In the genomic region with DNA sequence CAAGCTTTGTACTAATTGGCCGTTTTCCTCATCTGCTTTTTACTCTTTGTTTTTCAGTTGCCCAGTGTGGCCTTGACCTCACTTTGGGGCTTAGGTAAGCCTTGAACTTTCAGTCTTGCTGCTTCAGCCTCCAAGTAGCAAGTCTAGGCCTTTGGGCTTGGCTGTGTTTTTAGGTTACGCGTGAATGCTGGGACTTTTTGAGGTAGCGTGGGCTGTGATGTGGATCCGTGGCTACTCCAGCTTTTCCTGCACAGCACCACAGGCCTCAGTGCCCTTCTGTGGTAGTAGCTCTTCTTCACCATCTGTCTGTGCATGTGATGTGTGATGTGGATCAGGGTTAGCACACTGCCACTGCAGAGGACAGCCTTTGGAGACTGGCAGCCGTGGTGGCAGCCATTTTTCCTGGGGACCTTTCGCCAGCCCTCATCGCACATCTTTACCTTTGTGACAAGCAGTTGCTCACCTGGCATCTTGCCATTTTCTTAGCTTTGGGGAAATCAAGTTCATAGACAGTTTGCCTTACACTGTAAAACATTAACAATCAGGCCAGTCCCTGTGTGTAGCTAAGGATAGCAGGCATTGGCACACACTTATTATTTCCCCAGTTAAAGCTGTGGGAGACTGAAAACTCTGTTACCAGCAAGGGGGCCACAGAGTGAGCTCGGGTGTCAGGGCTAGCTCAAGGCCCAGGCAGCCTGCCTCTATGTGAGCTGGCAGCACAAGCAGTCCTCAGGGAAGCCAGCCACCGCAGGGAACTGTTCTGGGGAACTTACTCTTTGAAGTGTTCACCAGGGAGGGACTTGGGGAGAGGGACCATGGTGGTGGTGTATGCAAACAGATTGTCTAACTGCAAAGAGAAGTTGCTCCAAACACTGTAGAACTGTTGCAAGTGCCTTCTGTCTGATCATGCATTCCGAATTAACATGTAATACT, we compare ENCODE assay signal across 10 mouse cellular contexts.
A peak's percentile ranks its signal among the peaks of the same experiment; 100 is the strongest.
DNase-seq lines count a peak whose midpoint lies in the region; ATAC-seq lines count a peak whose summit lies in the region.
"Had no signal": no experiment of that assay in that cellular context is flagged by ENCODE, and none has a peak within 500 bp of the region (broad histone marks: within the 10 kb centered on the region; RNA-seq: fewer than 3 reads in every experiment).

No protein-coding gene starts in this region.

- WGBS in forebrain, embryonic 15.5 days = 57% methylated on average over 11 of the region's 11 CpGs
- 69% methylated on average over 11 of the region's 11 CpGs for WGBS in liver, embryonic 16.5 days (ENCODE audit: insufficient replicate concordance)

- no peak overlapping the region for H3K4me3 ChIP-seq in forebrain, embryonic 15.5 days
- no peak overlapping the region for H3K4me3 ChIP-seq in liver, embryonic 16.5 days (ENCODE audit: low read depth, low read length)

- no peaks in the 10 kb centered on the region for H3K9me3 ChIP-seq in forebrain, embryonic 15.5 days
- H3K9me3 ChIP-seq in liver, embryonic 16.5 days (replicated peaks; ENCODE audit: control insufficient read depth, low read length) = no peaks in the 10 kb centered on the region

- peaks cover 60% of the 10 kb centered on the region for H3K4me1 ChIP-seq in forebrain, embryonic 15.5 days
- peaks cover 65% of the 10 kb centered on the region for H3K4me1 ChIP-seq in liver, embryonic 16.5 days (ENCODE audit: control insufficient read depth, low read depth, low read length)

- H3K9ac ChIP-seq in forebrain, embryonic 15.5 days (replicated peaks) = no peak overlapping the region
- H3K9ac ChIP-seq in liver, embryonic 16.5 days (ENCODE audit: low read depth, low read length) = no peak overlapping the region
- H3K9ac ChIP-seq: lung, embryonic 14.5 days had no signal

- H3K27ac ChIP-seq in forebrain, embryonic 15.5 days (replicated peaks) = peak overlapping the region; percentile 28
- peak overlapping the region; percentile 79 for H3K27ac ChIP-seq in liver, embryonic 16.5 days (ENCODE audit: low read length)

- H3K4me2 ChIP-seq in forebrain, embryonic 15.5 days (replicated peaks) = no peak overlapping the region
- H3K4me2 ChIP-seq in liver, embryonic 16.5 days (ENCODE audit: low read depth, low read length) = no peak overlapping the region
- H3K4me2 ChIP-seq: lung, embryonic 14.5 days had no signal

- no peaks in the 10 kb centered on the region for H3K27me3 ChIP-seq in forebrain, embryonic 15.5 days
- H3K27me3 ChIP-seq in liver, embryonic 16.5 days (ENCODE audit: control insufficient read depth, insufficient read depth, low read depth, low read length) = no peaks in the 10 kb centered on the region

- ATAC-seq in forebrain, embryonic 15.5 days (replicated peaks) = 0 out of 2 replicates have a peak, but pooled peaks have one; percentile 11
- peak; percentile 42 for ATAC-seq in liver, embryonic 16.5 days (ENCODE audit: low read depth)
- no peak for ATAC-seq in inflammation-experienced regulatory T-cells, adult 6 months

- H3K36me3 ChIP-seq in forebrain, embryonic 15.5 days = no peaks in the 10 kb centered on the region
- H3K36me3 ChIP-seq in liver, embryonic 16.5 days (ENCODE audit: control insufficient read depth, insufficient read depth) = no peaks in the 10 kb centered on the region

- peak; percentile 64 for DNase-seq in adrenal gland, adult 2 months
- DNase-seq in adrenal gland, postnatal 25 days = no peak
- DNase-seq in layer of hippocampus, postnatal 14 days (ENCODE audit: low spot score in 2 of 2) = peak; percentile 46 to 64
- DNase-seq in layer of hippocampus, adult 9-11 months = no peak
- DNase-seq in right cerebral cortex, adult 2 months (ENCODE audit: low spot score in 2 of 2) = no peak
- DNase-seq: cerebellum, adult 9-11 months; lung, embryonic 14.5 days had no signal

Comparison
In these comparisons a context has a peak if more than half of its experiments do, and no peak if none do; other contexts are left out.
1. DNase-seq: peak in adrenal gland, adult 2 months (single experiment) and layer of hippocampus, postnatal 14 days (2 of 2); none in adrenal gland, postnatal 25 days (single experiment), layer of hippocampus, adult 9-11 months (single experiment) and right cerebral cortex, adult 2 months (0 of 2).